Mouse (Mus musculus) stomach, postnatal 0 days (tissue): ENCODE results near the gene A630076J17Rik.

Experiments used
- CTCF ChIP-seq: IDR thresholded peaks from 2 replicates; pipeline ENCODE4 v1.5.1; 2016; ENCODE audit warnings: antibody characterized with exemption, low read depth, mild to moderate bottlenecking, moderate library complexity
- EP300 ChIP-seq: optimal IDR thresholded peaks from 2 replicates; pipeline ENCODE3; 2016; ENCODE audit warnings: antibody characterized with exemption

DNA sequence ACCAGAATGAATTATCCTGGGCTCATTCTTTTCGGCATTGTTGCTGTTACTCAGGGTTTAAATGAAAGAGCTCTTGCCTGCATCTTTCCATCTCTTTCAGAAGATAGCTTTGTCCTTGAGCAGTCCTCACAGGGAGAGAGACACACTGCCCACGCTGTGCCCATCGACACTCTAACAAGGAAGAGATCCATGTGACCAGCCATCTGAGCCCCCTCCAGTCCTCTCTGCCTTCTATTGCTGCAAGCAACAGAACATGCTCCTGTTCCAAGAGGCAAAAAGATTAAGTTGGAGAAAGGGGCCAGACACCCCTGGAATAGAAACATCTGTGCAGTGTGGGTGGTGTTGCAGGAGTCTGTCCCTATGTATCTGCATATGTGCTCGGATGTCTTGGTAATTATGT, 43.4 kb upstream of the A630076J17Rik start:
- TF ChIP-seq EP300: no peak
- no peak for TF ChIP-seq CTCF
